Mouse (Mus musculus) splenic B cell, adult 2 months (primary cell): Measurements from ENCODE around the gene Sf1.

Experiments
- DNase-seq: peaks from one replicate; pipeline ENCODE4 v3.0.0-alpha.2; 2011; ENCODE audit warnings: low read depth, low spot score
- H3K27me3 ChIP-seq: 2 replicates; pipeline ENCODE4 v1.6.1; 2012; ENCODE audit warnings: mild to moderate bottlenecking, low read length, moderate library complexity, mixed read lengths; ENCODE audit not compliant: control insufficient read depth, poor library complexity, insufficient read depth, severe bottlenecking
- H3K36me3 ChIP-seq: 2 replicates; pipeline ENCODE4 v1.6.1; 2012; ENCODE audit warnings: mild to moderate bottlenecking, low read length, moderate library complexity, mixed read lengths; ENCODE audit not compliant: control insufficient read depth, poor library complexity, insufficient read depth, severe bottlenecking

Gene Sf1

DNA sequence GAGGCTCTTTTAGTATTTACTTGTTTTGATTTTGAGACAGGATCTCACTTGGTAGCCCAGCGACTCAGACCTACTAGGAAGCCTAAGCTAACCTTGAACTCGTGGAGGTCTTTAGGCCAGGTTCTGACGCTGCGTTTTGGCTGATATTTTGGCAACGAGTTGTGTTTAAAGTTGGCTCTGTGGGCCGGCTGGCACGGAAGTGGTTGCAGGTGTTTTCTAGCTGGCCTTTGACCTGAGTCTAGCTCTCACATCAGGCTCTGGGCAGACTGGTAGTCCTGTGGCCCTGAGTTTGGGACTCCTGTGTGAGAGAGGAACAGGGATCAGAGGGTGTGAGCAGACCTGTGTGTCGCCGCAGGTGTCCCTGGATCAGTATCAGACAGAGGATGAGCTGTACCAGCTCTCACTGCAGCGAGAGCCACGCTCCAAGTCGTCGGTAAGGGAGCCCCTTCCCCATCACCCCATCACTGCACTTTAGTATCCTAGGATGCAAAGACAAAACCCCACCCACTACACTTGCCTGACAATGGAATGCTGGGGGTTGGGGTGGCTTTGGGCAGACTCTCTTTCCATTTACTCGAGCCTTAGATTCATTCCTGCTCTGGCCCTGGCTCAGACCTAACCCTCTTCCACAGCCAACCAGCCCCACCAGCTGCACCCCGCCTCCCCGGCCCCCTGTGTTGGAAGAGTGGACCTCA lies 44.5 kb downstream of the Sf1 start:
- no peak for DNase-seq
- peaks cover 19% of the 10 kb centered on the region for H3K36me3 ChIP-seq

DNA sequence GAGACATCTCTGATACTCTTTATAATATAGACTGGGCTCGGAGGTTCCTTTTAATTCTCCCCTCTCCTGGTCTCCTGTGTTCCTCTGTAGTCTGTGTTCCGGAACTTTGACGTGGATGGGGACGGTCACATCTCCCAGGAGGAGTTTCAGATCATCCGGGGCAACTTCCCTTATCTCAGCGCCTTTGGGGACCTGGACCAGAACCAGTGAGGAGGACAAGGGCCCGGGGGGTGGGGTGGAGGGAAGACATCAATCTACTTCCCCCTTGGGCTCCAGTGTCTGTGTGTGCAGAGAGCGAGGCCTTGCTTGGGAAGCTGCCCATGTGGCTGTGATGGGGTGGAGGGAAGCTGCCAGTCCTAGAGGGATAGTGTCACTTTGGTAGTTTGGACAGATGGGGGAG lies 45.3 kb downstream of the Sf1 start:
- peaks cover 18% of the 10 kb centered on the region for H3K36me3 ChIP-seq
- no peak for DNase-seq
- H3K27me3 ChIP-seq = no peaks in the 10 kb centered on the region

More for the DNA sequence above, 44.5 kb downstream of the Sf1 start:
- H3K27me3 ChIP-seq = no peaks in the 10 kb centered on the region

DNA sequence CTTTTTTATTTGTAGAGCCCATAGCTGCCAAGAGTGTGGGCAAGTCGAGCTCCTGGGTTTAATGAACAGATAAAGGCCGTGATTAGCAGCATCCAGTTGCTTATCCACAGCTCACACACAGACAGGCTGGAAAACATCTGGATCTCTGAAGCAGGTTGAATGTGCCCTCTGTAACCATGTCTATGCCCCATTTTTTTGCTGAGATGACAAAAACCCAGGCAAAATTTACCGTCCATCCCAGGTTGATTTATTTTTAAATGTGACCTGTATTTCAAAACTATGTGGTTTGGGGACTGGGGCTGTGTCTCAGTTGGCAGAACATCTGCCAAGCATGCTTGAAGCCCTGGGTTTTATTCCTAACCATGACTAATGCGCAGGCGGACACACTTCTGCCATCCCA lies 45.7 kb downstream of the Sf1 start:
- Histone ChIP-seq H3K36me3 (peaks cover 16% of the 10 kb centered on the region), H3K27me3 (no peaks in the 10 kb centered on the region)
- no peak for DNase-seq

DNA sequence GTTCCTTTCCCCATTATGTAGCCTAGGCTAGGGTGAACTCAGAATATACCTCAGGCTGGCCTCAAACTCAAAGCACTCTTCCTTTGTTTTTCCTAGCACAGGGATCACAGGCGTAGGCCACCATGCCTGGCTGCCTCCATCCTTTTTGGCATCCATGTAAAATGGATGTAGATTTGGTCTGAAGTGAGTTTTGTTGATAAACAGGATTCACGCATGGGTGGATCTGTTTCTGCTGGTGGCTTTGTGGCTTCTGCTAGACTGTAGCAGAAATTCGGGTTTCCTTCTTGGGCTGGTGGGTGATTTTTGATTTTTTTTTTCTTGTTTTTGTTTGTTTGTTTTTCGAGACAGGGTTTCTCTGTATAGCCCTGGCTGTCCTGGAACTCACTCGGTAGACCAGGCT lies 46.4 kb downstream of the Sf1 start:
- H3K36me3 ChIP-seq = peaks cover 22% of the 10 kb centered on the region
- peak; percentile 65 for DNase-seq
- H3K27me3 ChIP-seq = no peaks in the 10 kb centered on the region

DNA sequence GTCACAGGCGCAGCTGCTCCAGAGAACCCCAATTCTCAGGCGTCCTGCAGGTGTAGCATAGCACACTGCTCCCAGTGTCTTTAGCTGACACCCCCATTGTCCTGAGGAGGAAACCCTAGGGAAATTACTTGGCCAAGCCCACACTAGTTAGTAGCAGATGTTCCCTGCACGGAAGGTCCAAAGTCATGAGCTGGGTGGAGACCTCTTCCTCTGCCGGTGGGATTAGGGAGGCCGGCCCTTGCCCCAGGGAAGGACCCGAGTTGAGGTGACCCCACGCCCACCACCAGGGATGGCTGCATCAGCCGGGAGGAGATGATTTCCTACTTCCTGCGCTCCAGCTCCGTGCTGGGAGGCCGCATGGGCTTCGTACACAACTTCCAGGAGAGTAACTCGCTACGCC lies 49.3 kb downstream of the Sf1 start:
- H3K36me3 ChIP-seq = peaks cover 20% of the 10 kb centered on the region
- DNase-seq = no peak
- H3K27me3 ChIP-seq = no peaks in the 10 kb centered on the region

DNA sequence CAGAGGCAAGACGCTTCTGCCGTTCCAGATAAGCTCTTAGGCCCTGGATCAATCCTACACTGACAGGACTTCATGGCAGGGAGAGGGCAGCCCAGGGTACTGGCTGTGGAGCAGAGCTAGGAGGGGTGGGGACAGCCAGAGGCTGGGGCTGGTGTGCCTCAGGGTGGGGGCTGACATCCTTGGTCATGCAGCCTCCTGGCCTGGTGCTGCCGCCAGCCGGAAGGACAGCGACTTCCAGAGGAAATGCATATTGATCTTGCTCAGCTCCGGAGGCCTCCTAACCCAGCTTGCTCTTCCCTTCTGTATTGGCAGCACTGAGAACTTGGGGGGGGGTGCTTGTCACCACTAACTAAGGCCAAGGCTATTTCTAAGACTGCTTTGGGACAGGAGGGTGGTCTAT lies 52.0 kb downstream of the Sf1 start:
- Histone ChIP-seq H3K36me3 (peaks cover 14% of the 10 kb centered on the region), H3K27me3 (no peaks in the 10 kb centered on the region)
- DNase-seq = no peak

DNA sequence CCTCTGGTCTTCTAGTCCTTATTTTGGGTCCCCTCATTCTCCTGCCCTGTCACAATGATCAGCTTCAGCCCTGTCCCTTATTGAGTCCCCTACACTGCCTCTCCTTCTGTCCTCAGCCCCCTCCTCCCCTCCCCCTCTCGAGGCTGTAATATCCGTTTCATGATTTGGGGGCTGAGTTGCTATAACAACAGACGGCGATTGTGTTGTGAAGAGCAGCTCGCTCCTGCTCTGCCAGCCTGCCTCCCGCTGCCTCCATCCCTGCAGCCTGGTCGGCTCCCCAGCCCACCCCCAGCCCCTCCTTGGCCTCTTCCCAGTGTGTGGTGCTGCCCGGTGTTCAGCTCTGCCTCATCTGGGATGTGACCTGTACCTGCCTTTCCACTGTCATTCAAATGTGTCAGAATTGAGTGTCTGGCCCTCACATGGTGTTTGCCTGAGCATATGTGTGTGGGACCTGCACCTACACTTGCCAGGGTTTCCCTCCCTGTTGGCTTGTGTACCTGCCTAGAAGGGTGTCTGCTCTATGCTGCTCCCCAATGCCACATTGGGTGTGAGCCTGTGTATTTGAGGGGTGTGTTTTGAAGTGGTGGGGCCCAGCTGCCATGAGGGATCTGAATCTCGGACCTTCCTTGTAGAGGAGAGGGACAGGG lies 52.8 kb downstream of the Sf1 start:
- H3K27me3 ChIP-seq = no peaks in the 10 kb centered on the region
- DNase-seq = no peak
- H3K36me3 ChIP-seq = peaks cover 12% of the 10 kb centered on the region

DNA sequence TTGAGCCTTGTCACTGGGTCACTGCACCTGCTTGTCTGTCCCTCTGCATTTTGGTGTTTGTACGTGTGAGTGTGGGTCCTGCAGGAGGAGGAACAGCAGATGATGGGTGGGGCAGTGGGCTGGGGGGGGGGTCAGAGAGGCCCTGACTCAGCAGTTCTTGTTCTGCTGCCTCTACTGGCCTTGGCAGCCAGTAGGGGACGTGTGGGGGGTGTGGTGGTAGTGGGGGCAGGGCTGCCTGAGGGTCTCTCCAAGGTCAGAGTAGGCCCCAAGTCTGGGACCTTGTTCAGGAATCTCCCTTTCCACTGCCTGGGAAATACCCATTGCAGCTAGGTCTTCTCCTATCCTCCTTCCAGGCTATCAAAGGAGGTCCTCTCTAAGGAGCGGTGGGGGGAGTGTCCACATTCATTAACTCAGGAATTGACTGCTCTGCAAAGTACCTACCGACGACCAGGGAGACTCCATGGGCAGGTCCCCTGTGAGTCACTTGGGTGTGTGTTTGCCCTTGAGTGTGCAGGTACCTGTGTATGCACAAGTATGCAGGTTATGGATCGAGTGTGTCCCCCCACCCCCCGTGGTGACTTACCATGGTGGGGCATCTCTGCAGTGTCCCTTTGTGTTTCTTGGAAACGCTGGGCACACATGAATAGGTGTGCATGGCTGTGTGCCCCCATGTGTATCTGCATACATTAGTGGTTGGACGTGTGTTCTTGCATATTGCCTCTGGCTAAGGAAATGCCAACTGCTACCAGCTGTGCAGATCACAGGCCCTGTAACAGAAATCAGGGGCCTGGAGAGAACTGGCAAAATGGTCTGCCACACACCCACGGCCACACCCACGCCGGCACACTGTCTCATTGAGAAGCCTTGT lies 53.6 kb downstream of the Sf1 start:
- Histone ChIP-seq H3K27me3 (no peaks in the 10 kb centered on the region), H3K36me3 (peaks cover 12% of the 10 kb centered on the region)
- DNase-seq = no peak

DNA sequence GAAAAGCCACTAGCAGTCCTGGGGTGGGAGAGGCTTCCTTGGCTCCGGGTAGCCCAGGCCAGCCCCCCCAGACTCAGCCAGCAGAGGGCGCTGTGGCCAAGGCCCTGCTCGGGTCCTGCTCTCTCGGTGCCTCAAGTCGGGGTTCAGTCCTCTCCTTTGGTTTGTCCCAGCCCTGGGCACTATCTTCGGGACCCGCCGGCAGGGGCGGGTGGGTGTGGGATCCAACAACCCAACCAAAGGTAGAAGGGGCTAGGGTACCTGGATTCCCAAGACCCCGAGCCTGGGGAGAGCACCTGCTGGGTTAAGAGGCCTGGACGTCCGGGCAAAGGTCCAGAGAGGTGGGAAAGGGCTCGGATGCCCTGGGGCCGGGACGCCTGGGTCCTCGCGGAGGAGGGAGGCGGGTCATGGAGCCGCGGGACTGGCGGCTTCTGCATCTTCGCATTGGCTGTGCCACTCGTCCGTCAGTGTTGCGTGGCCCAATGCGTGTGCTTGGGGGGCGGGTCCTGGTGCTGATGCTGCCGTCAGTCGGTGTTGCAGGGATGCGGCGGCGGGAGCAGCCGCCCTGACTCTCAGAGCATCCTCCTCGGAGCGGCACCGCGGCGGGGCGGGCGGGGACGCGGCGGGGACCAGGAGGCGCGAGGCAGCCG lies 54.9 kb downstream of the Sf1 start, which contains the start of gene Nrxn2:
TSS of gene Nrxn2 (plus strand) at position 499 of the 647 bp plus-strand sequence.
- Histone ChIP-seq H3K36me3 (peaks cover 7% of the 10 kb centered on the region), H3K27me3 (no peaks in the 10 kb centered on the region)
- DNase-seq = peak; percentile 92

DNA sequence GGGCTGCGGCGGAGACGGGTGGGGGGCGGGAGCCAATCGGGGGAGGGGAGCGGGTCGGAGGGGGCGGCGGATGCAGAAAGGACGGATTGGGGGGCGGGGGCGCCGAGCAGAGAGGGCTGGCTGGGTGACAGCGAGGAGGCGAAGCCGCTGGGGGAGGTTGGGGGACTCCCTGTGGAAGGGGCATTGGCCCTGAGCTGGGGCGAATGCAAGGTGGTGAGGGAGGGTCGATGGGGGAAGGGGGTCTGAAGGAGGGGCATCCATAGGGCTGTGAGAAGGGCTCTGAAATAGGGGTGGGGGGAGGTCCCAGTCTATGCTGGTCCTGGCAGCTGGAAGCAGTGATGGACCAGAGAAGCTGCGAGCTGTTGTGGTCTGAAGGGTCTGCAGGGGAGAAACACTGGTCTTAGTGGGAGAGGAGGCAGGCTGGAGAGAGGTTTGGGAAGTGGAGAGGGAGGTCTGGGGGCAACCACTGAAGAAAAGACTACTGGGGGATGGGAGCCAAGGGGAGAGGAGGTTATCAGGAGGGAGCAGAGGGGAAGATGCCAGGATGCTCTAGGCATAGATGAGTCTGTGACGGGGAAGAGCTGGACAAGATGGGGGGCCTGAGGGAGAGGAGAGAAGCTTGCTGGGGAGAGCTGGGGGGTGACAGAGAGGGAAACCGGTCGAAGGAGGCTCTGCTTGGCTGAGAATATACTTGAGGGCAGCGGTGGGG lies 55.6 kb downstream of the Sf1 start:
- H3K27me3 ChIP-seq = no peaks in the 10 kb centered on the region
- peaks cover 6% of the 10 kb centered on the region for H3K36me3 ChIP-seq
- no peak for DNase-seq

DNA sequence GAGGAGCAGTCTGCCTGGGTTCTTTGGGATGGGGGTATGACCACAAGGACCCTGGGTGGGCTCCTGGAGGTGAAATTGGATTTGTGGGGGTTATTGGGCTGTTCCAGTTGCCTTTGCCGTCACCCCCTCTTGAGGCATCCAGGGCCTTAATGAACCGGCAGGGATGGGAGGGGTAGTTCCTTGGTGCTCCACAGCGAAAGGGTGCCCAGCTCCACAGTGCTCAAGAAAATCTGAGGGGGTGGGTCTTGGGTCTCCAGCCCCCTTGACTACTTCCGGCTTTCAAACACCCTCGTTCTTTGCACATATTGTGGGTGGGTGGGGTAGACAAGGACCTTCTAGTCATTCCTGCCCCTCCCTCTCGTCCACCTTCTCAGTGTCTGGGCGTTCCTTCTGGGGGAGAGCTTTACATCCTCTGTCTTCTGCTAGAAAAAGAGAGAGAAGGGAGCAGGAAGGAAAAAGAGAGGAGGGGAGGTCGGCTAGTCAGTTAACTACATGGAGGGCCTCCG lies 56.4 kb downstream of the Sf1 start:
- Histone ChIP-seq H3K36me3 (peaks cover under 1% of the 10 kb centered on the region; the same call in 1 of the 2 replicates), H3K27me3 (no peaks in the 10 kb centered on the region)
- no peak for DNase-seq

DNA sequence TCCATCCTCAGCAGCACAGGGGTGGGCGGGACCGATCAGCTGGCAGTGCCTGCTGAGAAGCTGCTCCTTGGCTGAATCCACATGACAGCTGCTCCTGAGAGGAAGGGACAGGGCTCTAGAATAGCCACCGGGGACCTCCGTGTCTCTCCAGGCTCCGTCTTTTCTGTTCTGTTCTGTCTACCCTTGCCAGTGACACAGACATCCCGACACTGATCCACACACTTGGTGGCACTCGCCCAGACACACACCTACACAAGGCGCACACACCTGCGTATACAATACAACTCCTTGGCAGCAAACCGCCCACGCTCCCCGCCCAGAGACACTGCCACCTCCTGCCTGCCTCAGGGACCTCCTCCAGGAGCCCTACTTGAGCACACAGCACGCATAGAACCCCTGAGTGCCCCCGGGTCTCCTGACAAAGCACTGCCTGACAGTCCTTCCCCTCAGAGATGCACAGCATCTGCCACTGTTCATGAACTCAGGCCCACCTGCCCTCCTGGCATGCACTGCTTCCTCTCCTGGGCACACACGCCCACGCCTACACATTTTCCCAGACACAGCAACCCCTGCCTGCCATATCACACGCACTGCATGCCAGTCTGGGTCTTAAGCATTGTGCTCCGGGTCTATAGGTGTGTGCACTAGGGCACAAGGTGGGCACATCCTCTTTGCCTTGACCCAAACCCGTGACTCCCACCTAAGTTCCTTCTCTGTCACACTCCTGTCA lies 57.2 kb downstream of the Sf1 start:
- DNase-seq = no peak
- no peaks in the 10 kb centered on the region for H3K27me3 ChIP-seq
- no peaks in the 10 kb centered on the region for H3K36me3 ChIP-seq

DNA sequence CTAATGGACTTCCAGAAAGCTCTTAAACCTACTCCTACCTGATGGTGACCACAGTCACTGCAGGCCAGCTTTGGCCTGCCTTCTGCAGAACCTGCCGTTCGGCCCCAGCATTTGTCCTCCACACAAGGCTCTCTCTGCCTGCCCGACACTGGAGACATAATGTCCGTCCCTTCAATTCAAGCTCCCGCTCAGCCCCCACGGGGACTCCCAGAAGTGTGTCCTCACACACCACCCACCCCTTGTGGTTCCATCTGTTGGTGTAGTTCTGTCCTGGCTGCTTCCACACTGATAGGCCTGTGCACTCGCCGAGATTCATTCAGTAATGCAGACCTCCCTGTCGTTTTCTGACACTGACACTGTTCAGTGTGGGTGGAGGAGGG lies 57.7 kb downstream of the Sf1 start:
- no peaks in the 10 kb centered on the region for H3K36me3 ChIP-seq
- DNase-seq = no peak

More for the DNA sequence above, 57.7 kb downstream of the Sf1 start:
- no peaks in the 10 kb centered on the region for H3K27me3 ChIP-seq
